Mouse (Mus musculus) bone marrow macrophage, adult 2 months (primary cell): ENCODE data around the gene Btn2a2.

Source experiments
- CTCF ChIP-seq: IDR thresholded peaks from 2 replicates; pipeline ENCODE4 v1.5.1; 2012; ENCODE audit warnings: low read depth, mild to moderate bottlenecking, low read length, moderate library complexity
- POLR2A ChIP-seq: IDR thresholded peaks from 2 replicates; pipeline ENCODE4 v1.6.1; 2012; ENCODE audit warnings: mild to moderate bottlenecking, low read depth, low read length, borderline replicate concordance

DNA sequence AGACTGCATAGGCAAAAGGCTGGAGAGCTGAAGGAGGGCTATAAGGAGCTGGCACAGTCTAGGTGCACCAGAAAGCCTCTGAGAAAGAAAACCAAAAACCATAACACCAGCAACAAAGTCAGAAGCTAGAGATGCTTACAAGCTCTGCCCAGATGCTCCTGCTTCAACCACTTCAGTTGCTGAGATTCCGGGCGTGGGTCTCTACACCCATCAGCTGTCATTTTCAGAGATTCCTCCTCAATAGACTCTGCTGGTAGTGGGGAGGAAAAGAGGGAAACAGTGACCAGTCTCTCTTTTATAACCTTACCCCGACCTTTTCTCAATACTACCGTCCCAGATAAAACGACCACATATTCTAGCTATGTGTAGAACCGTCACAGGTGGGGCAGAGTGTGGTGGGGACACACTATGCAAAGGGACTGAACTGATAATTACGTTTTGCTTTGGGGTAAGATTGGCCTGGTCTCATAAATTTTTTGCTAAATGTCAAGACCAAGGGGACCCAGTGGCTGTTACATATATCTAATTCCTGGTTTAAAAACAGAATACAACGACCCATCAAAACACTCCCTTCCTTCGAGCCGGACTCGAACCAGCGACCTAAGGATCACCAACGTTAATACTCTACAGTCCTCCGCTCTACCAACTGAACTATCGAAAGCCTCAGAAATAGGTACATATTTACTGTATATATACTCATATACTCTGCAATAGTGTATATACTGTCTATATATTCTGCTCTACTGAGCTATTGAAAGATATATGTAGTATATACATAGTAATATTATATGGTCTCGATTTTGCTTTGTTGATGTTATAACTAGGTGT is 60.3 kb downstream of the Btn2a2 start:
- TF ChIP-seq CTCF = no peak
- no peak for TF ChIP-seq POLR2A
